Mouse (Mus musculus) liver, embryonic 15.5 days (tissue): ENCODE results near the gene C2cd4a. TPM values are rescaled to one million over a fixed set of nuclear protein-coding genes. Genes with fewer than 3 reads are reported as not detected.

Experiments used
- ATAC-seq: fragments of 200-750 bp; cut with Nextera tagmentation; 2 replicates; pipeline ENCODE4 v1.8.0; 2017; ENCODE audit warnings: moderate number of reproducible peaks, mild to moderate bottlenecking, moderate library complexity; ENCODE audit not compliant: insufficient read depth
- H3K27ac ChIP-seq: fragments of 300-500 bp; sonication (generic); replicated peaks from 2 replicates; pipeline ENCODE4 v1.5.1; 2015; ENCODE audit warnings: mild to moderate bottlenecking, inconsistent platforms
- H3K27me3 ChIP-seq: fragments of 300-500 bp; sonication (generic); 2 replicates; pipeline ENCODE4 v1.6.1; 2015; ENCODE audit warnings: mild to moderate bottlenecking, inconsistent platforms
- H3K36me3 ChIP-seq: fragments of 300-500 bp; sonication (generic); replicated peaks from 2 replicates; pipeline ENCODE4 v1.6.1; 2015; ENCODE audit warnings: moderate library complexity, mild to moderate bottlenecking, inconsistent platforms
- H3K4me1 ChIP-seq: fragments of 300-500 bp; sonication (generic); replicated peaks from 2 replicates; pipeline ENCODE4 v1.6.1; 2015; ENCODE audit warnings: inconsistent platforms
- H3K4me2 ChIP-seq: fragments of 300-500 bp; sonication (generic); 2 replicates; pipeline ENCODE4 v1.6.1; 2015; ENCODE audit warnings: moderate library complexity, mild to moderate bottlenecking, inconsistent platforms
- H3K4me3 ChIP-seq: fragments of 300-500 bp; sonication (generic); replicated peaks from 2 replicates; pipeline ENCODE4 v1.5.1; 2015; ENCODE audit warnings: mild to moderate bottlenecking, inconsistent platforms
- H3K9ac ChIP-seq: fragments of 300-500 bp; sonication (generic); 2 replicates; pipeline ENCODE4 v1.6.1; 2015; ENCODE audit warnings: moderate library complexity, mild to moderate bottlenecking, inconsistent platforms
- H3K9me3 ChIP-seq: fragments of 300-500 bp; sonication (generic); replicated peaks from 2 replicates; pipeline ENCODE4 v1.6.1; 2016; ENCODE audit warnings: inconsistent platforms
- WGBS: fragments of 180-500 bp; shearing (Covaris S2); methylation state at CpG from one replicate; pipeline ENCODE4 v1.1.7; 2015; ENCODE audit warnings: mixed read lengths; ENCODE audit not compliant: insufficient replicate concordance; 5-methylcytosine and 5-hydroxymethylcytosine counted together
- polyA plus RNA-seq: library from polyadenylated mRNA; unstranded; fragments of >200 nt; fragmentation: Nextera tagmentation; extraction: Ambion mirVana; gene quantifications from 2 replicates; pipeline ENCODE4 v1.2.1, GENCODE M21; 2015

C2cd4a gene
- 0.74 and 1.2 TPM in 2 replicates for polyA plus RNA-seq

- WGBS = 5% methylated on average over 20 of the region's 20 CpGs
- Histone ChIP-seq H3K4me2 (peak within 1 kb of the TSS; percentile 91), H3K27ac (no peak within 1 kb of the TSS), H3K4me3 (peak within 1 kb of the TSS; percentile 63), H3K27me3 (peaks cover 52% of the 10 kb centered on the region), H3K36me3 (no peaks in the 10 kb centered on the region), H3K4me1 (peaks cover 21% of the 10 kb centered on the region), H3K9ac (peak within 1 kb of the TSS; percentile 39), H3K9me3 (no peaks in the 10 kb centered on the region)
- ATAC-seq = no peak
Measured at GRCm38 (mm10) chr9:67832046-67832605, at the start of gene C2cd4a. Gene C2cd4a, minus strand, starts transcription at chr9:67832330.

GRCm38 (mm10) chr9:67878197-67878769 is 46.2 kb upstream of the C2cd4a start:
- Histone ChIP-seq H3K4me2 (peak overlapping the region; percentile 51), H3K27me3 (no peaks in the 10 kb centered on the region), H3K4me1 (peaks cover 42% of the 10 kb centered on the region), H3K4me3 (no peak overlapping the region; the same call in 1 of the 2 replicates), H3K9me3 (no peaks in the 10 kb centered on the region), H3K27ac (peak overlapping the region; percentile 84), H3K9ac (no peak overlapping the region), H3K36me3 (peaks cover 46% of the 10 kb centered on the region)
- 39% methylated on average over 11 of the region's 11 CpGs for WGBS
- ATAC-seq = peak; percentile 74

- no peaks in the 10 kb centered on the region for H3K9me3 ChIP-seq
- 38% methylated on average over 14 of the region's 14 CpGs for WGBS
- H3K4me2 ChIP-seq = peak overlapping the region; percentile 52
- H3K36me3 ChIP-seq = peaks cover 51% of the 10 kb centered on the region
- peak overlapping the region; percentile 29; the same call in 1 of the 2 replicates for H3K9ac ChIP-seq
- peak; percentile 83 for ATAC-seq
- peaks cover 49% of the 10 kb centered on the region for H3K4me1 ChIP-seq
- H3K4me3 ChIP-seq = no peak overlapping the region
- H3K27ac ChIP-seq = peak overlapping the region; percentile 80
- H3K27me3 ChIP-seq = no peaks in the 10 kb centered on the region
Measured at GRCm38 (mm10) chr9:67877081-67877718, 45.1 kb upstream of the C2cd4a start.

- Histone ChIP-seq H3K36me3 (peaks cover 40% of the 10 kb centered on the region), H3K4me2 (no peak overlapping the region), H3K9me3 (no peaks in the 10 kb centered on the region), H3K9ac (no peak overlapping the region), H3K4me3 (no peak overlapping the region), H3K27ac (peak overlapping the region; percentile 66; the same call in 1 of the 2 replicates), H3K27me3 (no peaks in the 10 kb centered on the region), H3K4me1 (peaks cover 64% of the 10 kb centered on the region)
- WGBS = 26% methylated on average over 2 of the region's 2 CpGs
- 0 out of 2 replicates have a peak, but pooled peaks have one; percentile 14 for ATAC-seq
Measured at GRCm38 (mm10) chr9:67875337-67875736, 43.2 kb upstream of the C2cd4a start.

GRCm38 (mm10) chr9:67874522-67875222 is 42.5 kb upstream of the C2cd4a start:
- 36% methylated on average over 7 of the region's 7 CpGs for WGBS
- Histone ChIP-seq H3K9ac (no peak overlapping the region), H3K27me3 (no peaks in the 10 kb centered on the region), H3K4me1 (peaks cover 71% of the 10 kb centered on the region), H3K27ac (peak overlapping the region; percentile 66), H3K36me3 (peaks cover 37% of the 10 kb centered on the region), H3K9me3 (no peaks in the 10 kb centered on the region), H3K4me3 (no peak overlapping the region), H3K4me2 (no peak overlapping the region)
- peak; percentile 32 for ATAC-seq

GRCm38 (mm10) chr9:67869691-67870450 is 37.7 kb upstream of the C2cd4a start:
- Histone ChIP-seq H3K9me3 (no peaks in the 10 kb centered on the region), H3K27ac (peak overlapping the region; percentile 75), H3K4me2 (peak overlapping the region; percentile 46), H3K27me3 (no peaks in the 10 kb centered on the region), H3K4me3 (no peak overlapping the region), H3K36me3 (peaks cover 30% of the 10 kb centered on the region), H3K9ac (0 out of 2 replicates have a peak overlapping the region, but pooled peaks have one; percentile 21), H3K4me1 (peaks cover 61% of the 10 kb centered on the region)
- 52% methylated on average over 16 of the region's 16 CpGs for WGBS
- ATAC-seq = peak; percentile 87

DNA sequence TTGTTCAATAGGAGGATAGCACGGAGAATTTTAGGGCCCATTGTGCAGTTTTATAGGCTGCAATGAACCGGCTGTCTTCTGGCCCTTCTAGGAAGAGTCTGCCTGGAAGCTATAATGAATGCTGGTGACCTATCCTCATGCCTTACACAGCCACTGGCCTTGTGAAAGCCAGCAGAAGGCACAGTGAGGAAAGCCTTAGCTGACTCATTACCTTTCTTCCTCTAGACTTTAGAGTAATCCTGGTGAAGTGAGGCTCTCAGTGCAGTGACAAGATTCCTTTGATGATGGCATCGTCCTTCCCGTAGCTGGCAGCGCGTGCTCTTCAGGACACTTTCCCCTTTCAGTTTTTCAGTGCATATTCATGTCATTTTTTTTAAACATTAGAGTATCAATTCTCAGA is 35.3 kb upstream of the C2cd4a start:
- Histone ChIP-seq H3K4me2 (no peak overlapping the region), H3K27ac (no peak overlapping the region), H3K4me1 (peaks cover 68% of the 10 kb centered on the region), H3K36me3 (peaks cover 17% of the 10 kb centered on the region), H3K27me3 (no peaks in the 10 kb centered on the region), H3K4me3 (no peak overlapping the region), H3K9ac (no peak overlapping the region), H3K9me3 (no peaks in the 10 kb centered on the region)
- no peak for ATAC-seq
- WGBS = 86% methylated on average over 6 of the region's 6 CpGs

DNA sequence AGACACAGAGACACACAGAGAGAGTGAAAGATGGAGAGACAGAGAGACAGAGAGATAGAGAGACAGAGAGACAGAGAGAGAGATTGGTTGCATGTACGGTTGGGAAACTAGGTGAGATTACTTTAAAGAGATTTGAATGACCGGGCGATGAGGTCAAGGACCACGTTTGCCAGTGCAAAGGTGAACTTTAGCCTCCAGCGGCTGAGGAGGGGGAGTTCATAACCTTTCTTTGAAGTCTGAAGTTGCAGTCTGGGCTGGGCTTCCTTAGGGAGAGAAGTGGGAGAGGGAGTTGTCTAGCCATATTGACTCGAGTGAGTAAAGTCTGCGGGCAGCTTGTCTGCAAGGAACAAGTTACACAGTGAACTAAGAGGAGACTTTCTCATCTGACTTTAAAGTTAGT is 33.3 kb upstream of the C2cd4a start:
- H3K4me2 ChIP-seq = no peak overlapping the region
- WGBS = 66% methylated on average over 7 of the region's 7 CpGs
- H3K27me3 ChIP-seq = no peaks in the 10 kb centered on the region
- no peaks in the 10 kb centered on the region for H3K9me3 ChIP-seq
- peak overlapping the region; percentile 21 for H3K27ac ChIP-seq
- no peak overlapping the region for H3K9ac ChIP-seq
- no peak overlapping the region for H3K4me3 ChIP-seq
- peaks cover 13% of the 10 kb centered on the region for H3K36me3 ChIP-seq
- no peak for ATAC-seq
- H3K4me1 ChIP-seq = peaks cover 67% of the 10 kb centered on the region

DNA sequence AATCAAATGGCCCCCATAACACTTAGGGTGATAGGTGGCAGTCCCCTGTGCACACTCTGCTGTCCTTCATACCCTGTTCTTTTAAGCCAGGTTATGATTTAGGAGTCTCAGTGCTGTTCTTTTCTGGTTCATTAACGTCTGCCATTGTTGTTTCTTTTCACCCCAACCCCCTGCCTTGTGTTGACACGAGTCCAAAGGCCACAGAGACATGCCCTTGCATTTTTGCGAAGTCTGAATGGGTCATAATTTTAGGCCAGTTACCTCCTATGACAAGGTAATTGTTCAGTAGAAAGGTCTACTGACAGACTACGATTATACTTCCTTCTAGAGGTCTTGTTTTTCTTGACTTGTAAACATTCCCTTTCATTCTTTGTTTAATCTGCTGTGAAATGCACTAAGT is 31.9 kb upstream of the C2cd4a start:
- Histone ChIP-seq H3K36me3 (peaks cover 13% of the 10 kb centered on the region), H3K9me3 (no peaks in the 10 kb centered on the region), H3K4me3 (no peak overlapping the region), H3K4me1 (peaks cover 61% of the 10 kb centered on the region), H3K9ac (no peak overlapping the region), H3K27ac (peak overlapping the region; percentile 68), H3K4me2 (no peak overlapping the region), H3K27me3 (no peaks in the 10 kb centered on the region)
- ATAC-seq = no peak
- 52% methylated on average over 4 of the region's 4 CpGs for WGBS

DNA sequence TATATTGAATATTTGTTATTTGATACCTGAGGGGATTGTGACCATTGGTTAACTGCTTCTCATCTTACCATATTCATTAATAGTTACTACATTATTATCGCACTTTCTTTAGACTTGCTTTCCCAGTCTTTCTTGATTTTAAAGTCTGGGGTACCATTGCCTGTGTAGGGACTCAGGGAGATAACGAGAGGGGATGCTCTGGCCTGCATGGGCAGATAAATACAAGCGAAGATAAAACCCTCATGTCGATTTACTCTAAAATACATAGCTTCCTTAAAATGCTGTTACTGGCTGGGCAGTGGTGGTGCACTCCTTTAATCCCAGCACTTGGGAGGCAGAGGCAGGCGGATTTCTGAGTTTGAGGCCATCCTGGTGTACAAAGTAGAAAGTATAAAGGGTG is 31.2 kb upstream of the C2cd4a start:
- H3K4me2 ChIP-seq = peak overlapping the region; percentile 47
- H3K4me1 ChIP-seq = peaks cover 60% of the 10 kb centered on the region
- H3K9me3 ChIP-seq = no peaks in the 10 kb centered on the region
- peaks cover 17% of the 10 kb centered on the region for H3K36me3 ChIP-seq
- ATAC-seq = peak; percentile 87
- no peak overlapping the region for H3K4me3 ChIP-seq
- no peak overlapping the region for H3K9ac ChIP-seq
- H3K27ac ChIP-seq = peak overlapping the region; percentile 68
- WGBS = 34% methylated on average over 5 of the region's 5 CpGs
- no peaks in the 10 kb centered on the region for H3K27me3 ChIP-seq
